Mouse (Mus musculus) liver, embryonic 11.5 days (tissue): Measurements from ENCODE around the gene Map7d3. TPM values are rescaled to one million over a fixed set of nuclear protein-coding genes. Genes with fewer than 3 reads are reported as not detected.
A peak's percentile ranks its signal among the peaks of the same experiment; 100 is the strongest.

Source experiments
- ATAC-seq: fragments of 200-750 bp; cut with Nextera tagmentation; replicated peaks from 2 replicates; pipeline ENCODE4 v1.8.0; 2017; ENCODE audit warnings: moderate number of reproducible peaks, mild to moderate bottlenecking, moderate TSS enrichment, moderate library complexity; ENCODE audit not compliant: low FRiP score
- DNase-seq: peaks from one replicate; pipeline ENCODE4 v3.0.0-alpha.2; 2017; ENCODE audit warnings: low spot score
- H3K27ac ChIP-seq: fragments of 300-500 bp; sonication (generic); 2 replicates; pipeline ENCODE4 v1.5.1; 2014; ENCODE audit warnings: mild to moderate bottlenecking, low read depth, low read length, control low read depth
- H3K27me3 ChIP-seq: fragments of 300-500 bp; sonication (generic); replicated peaks from 2 replicates; pipeline ENCODE4 v1.6.1; 2014; ENCODE audit warnings: low read length, mixed read lengths; ENCODE audit not compliant: control insufficient read depth, insufficient read depth
- H3K36me3 ChIP-seq: fragments of 300-500 bp; sonication (generic); 2 replicates; pipeline ENCODE4 v1.6.1; 2014; ENCODE audit warnings: mild to moderate bottlenecking, low read length, moderate library complexity, mixed read lengths; ENCODE audit not compliant: control insufficient read depth, insufficient read depth
- H3K4me1 ChIP-seq: fragments of 300-500 bp; sonication (generic); replicated peaks from 2 replicates; pipeline ENCODE4 v1.6.1; 2014; ENCODE audit warnings: low read length, mixed read lengths; ENCODE audit not compliant: control insufficient read depth, insufficient read depth
- H3K4me2 ChIP-seq: fragments of 300-500 bp; sonication (generic); 2 replicates; pipeline ENCODE4 v1.6.1; 2014; ENCODE audit warnings: mild to moderate bottlenecking, control low read depth, moderate library complexity
- H3K4me3 ChIP-seq: fragments of 300-500 bp; sonication (generic); 2 replicates; pipeline ENCODE4 v1.5.1; 2014; ENCODE audit warnings: low read depth, low read length, control low read depth
- H3K9ac ChIP-seq: fragments of 300-500 bp; sonication (generic); 2 replicates; pipeline ENCODE4 v1.6.1; 2014; ENCODE audit warnings: low read depth, low read length, control low read depth
- H3K9me3 ChIP-seq: fragments of 300-500 bp; sonication (generic); 2 replicates; pipeline ENCODE4 v1.6.1; 2016; ENCODE audit warnings: low read length, inconsistent platforms, mixed read lengths; ENCODE audit not compliant: control insufficient read depth
- WGBS: fragments of 180-500 bp; shearing (Covaris S2); extraction: QIAGEN DNeasy Blood & Tissue Kit; methylation state at CpG from one replicate; pipeline ENCODE4 v1.1.7; 2014; 5-methylcytosine and 5-hydroxymethylcytosine counted together
- polyA plus RNA-seq: library from polyadenylated mRNA; unstranded; fragments of >200 nt; fragmentation: Nextera tagmentation; extraction: Ambion mirVana; gene quantifications from 2 replicates; pipeline ENCODE4 v1.2.1, GENCODE M21; 2014

Map7d3 gene
- polyA plus RNA-seq, 1 experiment from 2014 or later, result 1.4 TPM

- no peak overlapping the region for H3K27ac ChIP-seq
- ATAC-seq (no peak), DNase-seq (no peak)
- H3K9me3 ChIP-seq, result no peaks in the 10 kb centered on the region
- H3K4me3 ChIP-seq, result no peak overlapping the region
- no peak overlapping the region for H3K4me2 ChIP-seq
- H3K27me3 ChIP-seq, result no peaks in the 10 kb centered on the region
- WGBS, result 76% methylated on average over 6 of the region's 6 CpGs
- no peaks in the 10 kb centered on the region for H3K36me3 ChIP-seq
- no peak overlapping the region for H3K9ac ChIP-seq
- no peaks in the 10 kb centered on the region for H3K4me1 ChIP-seq
Observed at GRCm38 (mm10) chrX:56786281-56787061, 35.7 kb downstream of the Map7d3 start.

- no peaks in the 10 kb centered on the region for H3K9me3 ChIP-seq
- H3K9ac ChIP-seq, result no peak overlapping the region
- H3K4me2 ChIP-seq, result no peak overlapping the region
- 78% methylated on average over 4 of the region's 4 CpGs for WGBS
- no peaks in the 10 kb centered on the region for H3K27me3 ChIP-seq
- H3K36me3 ChIP-seq, result no peaks in the 10 kb centered on the region
- H3K4me3 ChIP-seq, result no peak overlapping the region
- no peak overlapping the region for H3K27ac ChIP-seq
- DNase-seq, result no peak
- no peaks in the 10 kb centered on the region for H3K4me1 ChIP-seq
- no peak for ATAC-seq
Observed at GRCm38 (mm10) chrX:56773329-56773728, 48.8 kb downstream of the Map7d3 start.

GRCm38 (mm10) chrX:56771751-56772150 lies 50.4 kb downstream of the Map7d3 start:
- ATAC-seq (no peak), DNase-seq (no peak)
- H3K27ac ChIP-seq, result no peak overlapping the region
- H3K9me3 ChIP-seq, result no peaks in the 10 kb centered on the region
- no peak overlapping the region for H3K4me2 ChIP-seq
- no peaks in the 10 kb centered on the region for H3K4me1 ChIP-seq
- H3K4me3 ChIP-seq, result no peak overlapping the region
- H3K9ac ChIP-seq, result no peak overlapping the region
- no peaks in the 10 kb centered on the region for H3K36me3 ChIP-seq
- 82% methylated on average over 1 of the region's 1 CpGs for WGBS
- no peaks in the 10 kb centered on the region for H3K27me3 ChIP-seq

- no peaks in the 10 kb centered on the region for H3K4me1 ChIP-seq
- H3K9ac ChIP-seq, result no peak overlapping the region
- ATAC-seq, result no peak
- H3K4me2 ChIP-seq, result no peak overlapping the region
- H3K36me3 ChIP-seq, result no peaks in the 10 kb centered on the region
- no peak overlapping the region for H3K27ac ChIP-seq
- no peak for DNase-seq
- H3K27me3 ChIP-seq, result no peaks in the 10 kb centered on the region
- no peaks in the 10 kb centered on the region for H3K9me3 ChIP-seq
- H3K4me3 ChIP-seq, result no peak overlapping the region
Observed at GRCm38 (mm10) chrX:56769838-56770237, 52.3 kb downstream of the Map7d3 start.

GRCm38 (mm10) chrX:56760257-56760760 lies 61.8 kb downstream of the Map7d3 start:
- Histone ChIP-seq H3K4me1 (no peaks in the 10 kb centered on the region), H3K9ac (no peak overlapping the region), H3K27ac (no peak overlapping the region), H3K9me3 (no peaks in the 10 kb centered on the region), H3K4me2 (no peak overlapping the region), H3K36me3 (no peaks in the 10 kb centered on the region), H3K27me3 (no peaks in the 10 kb centered on the region), H3K4me3 (no peak overlapping the region)
- 78% methylated on average over 3 of the region's 3 CpGs for WGBS
- DNase-seq (no peak), ATAC-seq (peak; percentile 65; the same call in 1 of the 2 replicates)

- H3K4me2 ChIP-seq, result no peak overlapping the region
- no peak for DNase-seq
- H3K27ac ChIP-seq, result no peak overlapping the region
- H3K36me3 ChIP-seq, result no peaks in the 10 kb centered on the region
- no peak overlapping the region for H3K9ac ChIP-seq
- no peaks in the 10 kb centered on the region for H3K27me3 ChIP-seq
- WGBS, result 52% methylated on average over 7 of the region's 7 CpGs
- no peak overlapping the region for H3K4me3 ChIP-seq
- no peaks in the 10 kb centered on the region for H3K4me1 ChIP-seq
- ATAC-seq, result peak; percentile 88
- H3K9me3 ChIP-seq, result no peaks in the 10 kb centered on the region
Observed at GRCm38 (mm10) chrX:56756352-56756751, 65.8 kb downstream of the Map7d3 start.

- H3K9me3 ChIP-seq, result no peaks in the 10 kb centered on the region
- no peak overlapping the region for H3K9ac ChIP-seq
- DNase-seq (no peak), ATAC-seq (no peak)
- no peak overlapping the region for H3K27ac ChIP-seq
- H3K4me1 ChIP-seq, result no peaks in the 10 kb centered on the region
- no peak overlapping the region for H3K4me2 ChIP-seq
- no peaks in the 10 kb centered on the region for H3K36me3 ChIP-seq
- WGBS, result 25% methylated on average over 2 of the region's 2 CpGs
- no peak overlapping the region for H3K4me3 ChIP-seq
- H3K27me3 ChIP-seq, result no peaks in the 10 kb centered on the region
Observed at GRCm38 (mm10) chrX:56755646-56756045, 66.5 kb downstream of the Map7d3 start.

GRCm38 (mm10) chrX:56753317-56754289 lies 68.5 kb downstream of the Map7d3 start:
- H3K27ac ChIP-seq, result no peak overlapping the region
- no peak overlapping the region for H3K4me2 ChIP-seq
- ATAC-seq (no peak), DNase-seq (no peak)
- no peak overlapping the region for H3K4me3 ChIP-seq
- H3K4me1 ChIP-seq, result no peaks in the 10 kb centered on the region
- no peaks in the 10 kb centered on the region for H3K36me3 ChIP-seq
- no peaks in the 10 kb centered on the region for H3K27me3 ChIP-seq
- H3K9me3 ChIP-seq, result no peaks in the 10 kb centered on the region
- 81% methylated on average over 8 of the region's 8 CpGs for WGBS
- H3K9ac ChIP-seq, result no peak overlapping the region
